Mouse (Mus musculus) myocyte (in vitro differentiated cells): ENCODE results near the gene Nos1.

Experiments used
- E2F4 ChIP-seq: IDR thresholded peaks from one replicate; pipeline ENCODE4 v1.6.1; 2011; ENCODE audit warnings: mild to moderate bottlenecking, control low read depth, moderate library complexity; ENCODE audit not compliant: insufficient read depth
- MAX ChIP-seq: IDR thresholded peaks from one replicate; pipeline ENCODE4 v1.6.1; 2011; ENCODE audit warnings: low read depth, mild to moderate bottlenecking, control low read depth
- MYOD1 ChIP-seq, 3 experiments: IDR thresholded peaks; one replicate each; pipeline ENCODE4 v1.6.1; 2011; ENCODE audit warnings: control low read depth in 2 of 3, low read depth in 2 of 3, mild to moderate bottlenecking in 2 of 3, moderate library complexity in 1 of 3; ENCODE audit not compliant: insufficient read length in 2 of 3, control insufficient read depth in 1 of 3
- POLR2A ChIP-seq: IDR thresholded peaks from one replicate; pipeline ENCODE4 v1.6.1; 2011; ENCODE audit warnings: low read depth, mild to moderate bottlenecking, control low read depth, moderate library complexity; ENCODE audit not compliant: insufficient read length
- REST ChIP-seq: IDR thresholded peaks from one replicate; pipeline ENCODE4 v1.6.1; 2011; ENCODE audit warnings: mild to moderate bottlenecking, control low read depth, moderate library complexity; ENCODE audit not compliant: insufficient read depth, insufficient read length
- SRF ChIP-seq: IDR thresholded peaks from one replicate; pipeline ENCODE4 v1.6.1; 2011; ENCODE audit warnings: low read depth; ENCODE audit not compliant: control insufficient read depth, insufficient read length
- TCF12 ChIP-seq: IDR thresholded peaks from one replicate; pipeline ENCODE4 v1.6.1; 2011; ENCODE audit warnings: mild to moderate bottlenecking, control low read depth; ENCODE audit not compliant: poor library complexity, insufficient read depth, severe bottlenecking
- TCF3 ChIP-seq: IDR thresholded peaks from one replicate; pipeline ENCODE4 v1.6.1; 2011; ENCODE audit warnings: low read depth, control low read depth; ENCODE audit not compliant: insufficient read length
- USF1 ChIP-seq: IDR thresholded peaks from one replicate; pipeline ENCODE4 v1.6.1; 2011; ENCODE audit warnings: low read depth, mild to moderate bottlenecking, control low read depth, moderate library complexity

GRCm38 (mm10) chr5:117802071-117802521 lies 21.3 kb downstream of the Nos1 start:
- TF ChIP-seq TCF3 (no peak), MAX (no peak), POLR2A (no peak), E2F4 (no peak), TCF12 (no peak), MYOD1 (IDR thresholded peaks at IDR 0.05; ENCODE audit: control insufficient read depth in 1 of 3, insufficient read length in 2 of 3, low read depth in 2 of 3) (no peak), USF1 (no peak), SRF (no peak), REST (no peak)
